In the genomic region with DNA sequence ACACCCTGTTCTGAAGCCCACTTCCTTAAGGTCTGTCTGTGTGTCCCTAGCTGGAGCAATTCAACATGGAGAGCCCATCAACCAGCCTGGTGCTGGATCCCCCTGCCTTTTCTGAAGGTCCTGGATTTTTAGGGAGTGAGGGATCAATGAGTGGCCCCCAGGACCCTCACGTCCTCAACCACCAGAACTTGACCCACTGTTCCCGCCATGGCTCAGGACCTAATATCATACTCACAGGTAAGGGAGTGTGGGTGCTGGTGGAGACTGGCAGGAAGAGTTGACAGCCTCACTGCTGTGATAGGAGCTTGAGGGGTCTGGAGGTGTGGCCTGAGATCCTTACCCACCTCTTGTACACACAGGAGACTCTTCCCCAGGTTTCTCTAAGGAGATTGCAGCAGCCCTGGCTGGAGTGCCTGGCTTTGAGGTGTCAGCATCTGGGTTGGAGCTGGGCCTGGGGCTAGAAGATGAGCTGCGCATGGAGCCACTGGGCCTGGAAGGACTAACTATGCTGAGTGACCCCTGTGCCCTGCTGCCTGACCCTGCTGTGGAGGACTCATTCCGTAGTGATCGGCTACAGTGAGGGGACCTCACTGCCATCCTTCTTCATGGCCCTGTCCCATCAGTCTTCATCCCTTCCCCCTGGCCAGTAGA, we compare ENCODE assay signal across 19 mouse cellular contexts.
"Had no signal": no experiment of that assay in that cellular context is flagged by ENCODE, and none has a peak within 500 bp of the region (broad histone marks: within the 10 kb centered on the region; RNA-seq: fewer than 3 reads in every experiment).

No protein-coding gene starts in this region.

- H3K27ac ChIP-seq: kidney, embryonic 15.5 days; left cerebral cortex, adult 2 months; midbrain, embryonic 10.5 days; midbrain, embryonic 15.5 days; neural tube, embryonic 12.5 days; neural tube, embryonic 15.5 days; stomach, postnatal 0 days had no signal

- H3K4me3 ChIP-seq: kidney, embryonic 15.5 days; left cerebral cortex, adult 2 months; liver, embryonic 13.5 days; midbrain, embryonic 15.5 days; neural tube, embryonic 12.5 days; neural tube, embryonic 15.5 days had no signal

- H3K9me3 ChIP-seq: kidney, embryonic 15.5 days; liver, embryonic 13.5 days; midbrain, embryonic 10.5 days; midbrain, embryonic 15.5 days; neural tube, embryonic 12.5 days; neural tube, embryonic 15.5 days had no signal

- DNase-seq: kidney, adult 8-10 months; kidney, postnatal 10 days; kidney, postnatal 36 days; layer of hippocampus, postnatal 36 days; liver, embryonic 13.5 days; lung, adult 2 months; lung, postnatal 14 days; retina, postnatal 1 day; right cerebral cortex, postnatal 25 days; thymus, adult 2 months; thymus, postnatal 14 days; thymus, postnatal 4 days had no signal

- H3K27me3 ChIP-seq: kidney, embryonic 15.5 days; liver, embryonic 13.5 days; midbrain, embryonic 15.5 days; neural tube, embryonic 12.5 days; neural tube, embryonic 15.5 days had no signal
